Mouse (Mus musculus): ENCODE data around the gene Cmah. TPM values are rescaled to one million over a fixed set of nuclear protein-coding genes. Genes with fewer than 3 reads are reported as not detected.

Cmah gene
- polyA plus RNA-seq, 1 experiment = 0.04 TPM

DNA sequence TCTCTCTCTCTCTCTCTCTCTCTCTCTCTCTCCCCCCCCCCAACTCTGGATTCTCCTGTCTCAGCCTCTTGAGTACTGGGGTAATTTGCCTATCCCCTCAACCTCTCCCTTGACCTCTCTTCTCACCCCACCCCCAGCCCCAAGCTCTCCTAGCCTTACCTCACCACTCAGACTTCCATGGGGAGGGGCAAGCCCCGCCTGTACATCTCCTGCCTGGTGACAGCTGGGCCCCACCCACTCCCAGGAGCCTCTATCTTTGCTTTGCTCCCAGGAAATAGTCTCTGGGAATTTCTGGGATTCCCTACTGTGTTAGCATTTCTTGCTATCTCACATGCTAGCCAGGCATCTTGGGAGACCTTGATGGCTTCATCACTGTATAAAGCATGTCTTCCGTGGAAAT is 199.7 kb downstream of the Cmah start:
- H3K4me3 ChIP-seq (replicated peaks) = no peak overlapping the region
- TF ChIP-seq TAL1 (IDR thresholded peaks at IDR 0.05; ENCODE audit: low read length) = no peak
- no peaks in the 10 kb centered on the region; the same call in 1 of the 2 replicates for H3K9me3 ChIP-seq (ENCODE audit: control insufficient read depth, low read length)
- H3K4me1 ChIP-seq (ENCODE audit: control insufficient read depth) = peaks cover 5% of the 10 kb centered on the region
- no peaks in the 10 kb centered on the region for H3K36me3 ChIP-seq (ENCODE audit: control insufficient read depth)
- no peaks in the 10 kb centered on the region for H3K27me3 ChIP-seq (ENCODE audit: control insufficient read depth)

Other genes starting within 250 kb of the Cmah start
- 0.01 and 0.02 TPM in 2 replicates for gene Carmil1, start 46.6 kb upstream of the Cmah start, polyA plus RNA-seq (2012)